Mouse (Mus musculus) megakaryocyte, adult 5-6 weeks (primary cell): Measurements from ENCODE around the gene Ets1. TPM values are rescaled to one million over a fixed set of nuclear protein-coding genes. Genes with fewer than 3 reads are reported as not detected.
A peak's percentile ranks its signal among the peaks of the same experiment; 100 is the strongest.

ENCODE experiments used
- ATAC-seq: 2 replicates; pipeline ENCODE4 v1.8.0; 2016; ENCODE audit warnings: mild to moderate bottlenecking, inconsistent platforms; ENCODE audit not compliant: poor library complexity, severe bottlenecking
- total RNA-seq, 2 experiments: library from RNA; stranded (forward) in 1 of 2; stranded (reverse) in 1 of 2; fragments of 153-499, 151-499 nt in 1 of 2; fragments of 221-1000, 200-1000 nt in 1 of 2; gene quantifications; 2 replicates each; pipeline versions ENCODE4 v1.2.3 to v1.2.4; 2015 to 2017

Gene Ets1
- total RNA-seq (2015): 8.6 and 16.8 TPM in 2 replicates
- total RNA-seq (2017): 29.5 and 33.1 TPM in 2 replicates

DNA sequence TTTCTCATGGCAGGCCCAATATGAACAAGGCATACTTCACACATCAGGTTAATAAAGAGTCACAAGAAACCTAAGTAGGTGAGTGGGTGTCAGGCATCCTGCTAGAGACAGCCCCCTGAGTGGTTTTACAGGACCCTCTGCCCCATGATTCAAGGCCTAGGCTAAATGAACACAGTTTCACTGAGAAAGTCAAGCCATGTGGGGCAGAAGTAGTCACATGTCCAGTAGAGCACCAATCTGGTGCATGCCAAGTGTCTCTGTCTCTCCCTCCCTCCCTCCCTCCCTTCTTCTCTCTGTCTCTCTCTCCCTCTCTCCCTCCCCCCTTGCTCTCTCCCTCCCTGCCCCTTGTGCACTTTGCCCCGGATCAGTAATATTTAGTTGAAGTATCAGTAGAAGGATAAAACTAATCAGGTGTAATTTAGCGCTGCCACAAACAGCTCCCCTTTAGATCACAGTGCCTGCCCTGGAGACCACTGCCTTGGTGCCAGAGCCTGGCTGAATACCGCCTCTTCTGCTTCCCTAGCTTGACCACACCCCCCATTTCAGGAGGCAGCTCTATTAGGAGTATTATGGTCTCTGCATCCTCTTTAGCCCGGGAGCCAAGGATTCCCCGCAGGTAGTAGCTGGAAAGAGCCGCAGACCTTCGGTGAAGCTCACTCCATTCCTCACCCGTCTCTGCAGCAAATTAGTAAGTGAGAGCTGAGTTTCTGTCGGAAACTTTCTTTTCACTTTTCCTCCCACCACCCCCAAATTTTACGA lies at the start of gene Ets1:
TSS of gene Ets1 (plus strand) at position 595 of the 759 bp plus-strand sequence.
- ATAC-seq: peak; percentile 76

DNA sequence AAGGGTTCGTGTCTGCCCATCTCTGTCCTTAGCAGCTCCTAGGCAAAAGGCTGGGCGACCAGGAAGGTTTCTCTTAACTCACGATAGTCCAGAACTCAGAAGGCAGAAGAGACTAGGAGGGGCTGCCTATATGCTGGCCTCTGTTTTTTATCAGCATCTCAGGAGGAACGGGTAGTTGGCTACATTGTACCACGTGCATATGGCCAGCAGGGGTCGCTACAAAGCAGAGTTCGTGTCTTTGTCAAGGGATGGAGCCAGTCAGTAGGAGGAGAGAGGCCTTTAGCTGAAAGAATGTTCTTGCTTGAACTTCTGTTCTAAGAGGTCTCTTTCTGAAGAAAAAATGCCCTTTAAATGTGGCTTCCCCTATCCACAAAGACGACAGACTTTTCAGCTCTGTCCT lies 46.1 kb upstream of the Ets1 start:
- ATAC-seq: peak; percentile 76

DNA sequence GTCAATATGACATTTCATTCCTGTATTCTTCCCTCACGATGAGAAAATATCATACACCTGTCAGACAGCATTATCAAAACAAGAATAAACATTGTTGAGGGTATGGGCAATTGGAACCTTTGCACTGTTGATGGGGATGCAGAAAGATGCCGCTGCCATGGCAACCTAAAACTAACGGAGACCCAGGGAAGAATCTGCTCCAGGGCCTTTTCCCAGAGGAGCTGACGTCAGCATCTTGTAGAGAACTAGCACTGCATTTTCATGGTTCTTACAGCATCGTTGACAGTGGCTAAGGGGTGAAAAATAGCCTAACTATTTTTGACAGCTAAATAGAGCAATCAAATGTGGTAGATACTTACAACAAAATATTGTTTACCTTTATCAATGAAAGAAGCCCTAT lies 45.5 kb upstream of the Ets1 start:
- no peak for ATAC-seq

DNA sequence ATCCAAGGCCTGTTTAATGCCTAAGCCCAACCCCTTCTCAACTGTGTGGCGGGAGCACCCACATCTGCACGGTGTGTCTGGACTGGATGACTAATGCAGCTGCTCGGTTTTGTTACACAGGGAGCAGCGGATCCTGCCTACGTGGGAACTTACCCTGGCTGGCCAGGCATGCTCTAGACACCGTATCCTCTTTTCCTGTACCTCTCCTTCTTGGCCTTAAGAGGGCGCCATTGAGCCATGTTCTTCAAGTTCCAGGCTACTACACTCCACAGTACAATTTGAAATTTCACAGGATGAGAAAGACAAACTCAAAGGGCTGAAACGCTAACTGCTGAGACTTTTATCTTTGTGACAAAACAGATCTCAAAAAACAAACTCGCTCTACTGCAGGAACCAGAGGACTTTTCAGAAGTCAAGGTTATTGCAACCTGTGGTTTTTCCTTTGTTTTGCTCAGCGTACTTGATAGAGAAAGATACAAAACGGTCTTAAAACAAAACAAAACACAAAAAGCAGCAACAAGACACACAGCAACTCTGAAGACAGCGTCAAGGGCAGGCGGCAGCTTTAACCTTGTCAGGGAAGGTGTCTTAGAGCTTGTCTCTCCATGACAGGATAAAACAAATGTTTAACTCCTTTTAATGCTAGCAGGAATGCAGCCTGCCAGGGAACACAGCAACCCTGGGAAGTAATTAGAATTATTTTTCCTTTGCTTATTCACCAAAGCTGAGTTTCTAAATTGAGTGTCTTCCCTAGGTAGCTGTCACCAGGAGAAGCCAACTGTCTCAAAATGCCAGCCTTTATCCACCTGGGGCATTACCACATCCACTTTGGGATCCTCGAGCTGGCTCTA lies 44.1 kb upstream of the Ets1 start:
- peak; percentile 92 for ATAC-seq

DNA sequence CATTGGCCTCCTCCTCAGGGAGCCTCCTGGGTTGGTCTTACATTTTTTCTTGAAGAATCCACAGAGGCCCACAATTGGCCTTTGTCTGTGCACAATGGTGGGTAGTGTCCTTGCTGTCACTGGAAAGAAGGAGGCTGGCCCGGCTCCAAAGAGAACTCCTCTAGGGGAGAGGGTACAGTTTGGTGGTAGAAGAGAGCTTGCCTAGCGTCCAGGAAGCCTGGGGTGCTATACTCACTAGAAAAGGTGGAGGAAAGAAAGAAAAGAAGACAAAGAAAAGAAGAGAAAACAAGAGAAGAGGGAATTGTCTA lies 43.5 kb upstream of the Ets1 start:
- no peak for ATAC-seq

DNA sequence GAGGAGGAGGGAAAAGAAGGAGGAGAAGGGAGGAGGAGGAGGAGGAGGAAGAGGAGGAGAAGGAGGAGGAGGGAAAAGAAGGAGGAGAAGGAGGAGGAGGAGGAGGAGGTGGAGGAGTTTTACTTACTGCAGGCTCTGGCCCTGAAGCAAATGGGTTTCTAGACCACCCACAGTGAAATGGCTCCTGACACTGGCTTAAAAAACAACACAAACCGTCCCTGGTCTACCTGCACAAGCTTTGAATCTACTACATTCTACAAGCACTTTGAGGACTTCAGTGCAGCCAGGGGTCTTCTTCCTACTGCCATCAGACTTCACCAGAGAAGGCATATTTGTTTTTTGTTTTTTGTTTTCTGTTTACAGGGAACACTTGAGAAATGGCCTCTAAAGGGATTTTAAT lies 42.2 kb upstream of the Ets1 start:
- no peak for ATAC-seq

DNA sequence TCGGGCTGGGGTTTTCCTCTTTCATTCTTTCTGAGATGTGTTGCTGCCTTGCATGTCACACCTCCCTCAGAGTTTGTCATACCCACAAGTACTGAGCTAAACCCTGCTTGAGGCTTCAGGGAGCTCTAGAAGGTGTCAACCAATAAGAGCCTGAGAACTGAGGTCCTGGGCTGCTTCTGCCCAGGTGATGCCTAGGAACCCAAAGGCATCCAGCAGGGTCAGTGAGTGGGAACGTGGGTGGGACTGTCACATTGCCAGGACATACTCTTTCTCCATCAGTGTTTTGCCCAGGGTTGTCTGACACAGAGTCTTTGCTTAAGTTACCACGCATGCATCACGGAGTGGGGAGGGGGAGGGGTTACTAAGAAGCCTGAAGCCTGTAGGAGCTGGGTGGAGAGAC lies 41.7 kb upstream of the Ets1 start:
- peak; percentile 41; the same call in 1 of the 2 replicates for ATAC-seq

DNA sequence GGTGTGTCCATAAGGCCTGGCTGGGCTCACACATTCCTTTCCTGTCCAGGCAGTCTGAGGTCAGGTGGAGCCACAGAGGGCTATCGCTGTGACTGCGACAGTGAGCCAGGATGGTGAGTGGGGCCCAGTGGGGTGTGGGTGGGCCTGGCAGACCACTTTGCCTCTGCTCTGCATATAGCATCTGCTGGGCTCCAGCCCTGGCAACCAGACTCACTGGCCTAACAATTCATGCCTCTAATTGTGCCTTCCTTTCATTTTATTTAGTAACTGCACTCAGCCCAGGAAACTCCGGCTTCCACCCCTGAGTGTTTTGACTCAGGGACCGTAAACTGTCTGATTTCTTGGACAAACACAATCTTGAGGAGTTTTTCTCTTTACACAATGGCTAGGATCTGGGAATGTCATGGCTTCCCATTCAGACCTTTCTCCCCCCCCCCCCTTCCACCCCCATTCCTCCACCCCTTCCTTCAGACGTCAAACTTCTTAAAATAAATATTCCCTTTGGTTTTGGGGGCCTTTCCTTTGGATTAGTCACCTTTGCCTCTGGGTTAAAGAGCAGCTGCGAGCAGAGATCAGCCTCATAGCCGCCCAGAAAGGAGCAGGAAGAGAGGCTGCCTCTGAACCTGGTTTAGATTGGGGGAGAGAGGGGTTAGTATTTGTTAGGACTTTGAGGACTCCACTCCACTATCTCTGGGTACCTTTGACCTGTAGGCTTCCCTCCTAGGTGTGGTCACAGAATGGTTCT lies 40.8 kb upstream of the Ets1 start:
- no peak for ATAC-seq

DNA sequence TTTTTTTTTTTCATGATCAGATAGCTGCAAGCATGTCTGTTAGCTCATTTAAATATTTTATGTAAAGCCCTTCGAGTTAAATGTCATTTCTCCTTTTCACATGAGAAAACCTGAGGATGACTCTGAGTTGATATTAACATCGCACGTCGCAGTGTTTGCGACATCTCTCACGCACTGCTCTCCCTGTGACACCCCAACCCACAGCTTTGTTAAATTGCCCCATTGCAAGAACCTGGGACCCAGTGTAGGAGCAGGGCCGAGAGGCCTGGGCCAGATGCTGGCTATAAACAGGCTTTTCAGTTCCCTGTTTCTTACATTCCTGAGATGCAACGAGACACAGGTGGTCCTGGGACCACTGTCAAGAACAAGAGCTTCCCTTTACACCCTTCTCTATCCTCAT lies 39.7 kb upstream of the Ets1 start:
- no peak for ATAC-seq

DNA sequence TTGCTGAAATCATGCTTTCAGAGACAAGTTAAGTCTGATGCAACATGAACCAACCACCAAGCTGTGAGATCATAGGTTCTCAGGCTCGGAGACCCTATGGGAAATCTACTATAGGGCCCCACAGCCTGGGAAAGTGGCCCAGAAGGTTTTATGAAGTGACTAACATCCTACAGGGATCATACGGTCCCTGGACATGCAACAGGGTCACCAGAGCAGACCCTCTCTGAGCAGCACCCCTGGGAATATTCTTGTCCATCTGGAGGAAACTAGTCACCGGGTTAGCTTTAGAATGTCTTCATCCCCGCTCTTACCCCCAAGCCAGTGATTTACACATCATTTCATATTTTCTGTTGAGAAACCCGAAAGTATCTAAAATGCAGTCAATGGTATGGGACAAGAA lies 34.1 kb upstream of the Ets1 start:
- no peak for ATAC-seq

DNA sequence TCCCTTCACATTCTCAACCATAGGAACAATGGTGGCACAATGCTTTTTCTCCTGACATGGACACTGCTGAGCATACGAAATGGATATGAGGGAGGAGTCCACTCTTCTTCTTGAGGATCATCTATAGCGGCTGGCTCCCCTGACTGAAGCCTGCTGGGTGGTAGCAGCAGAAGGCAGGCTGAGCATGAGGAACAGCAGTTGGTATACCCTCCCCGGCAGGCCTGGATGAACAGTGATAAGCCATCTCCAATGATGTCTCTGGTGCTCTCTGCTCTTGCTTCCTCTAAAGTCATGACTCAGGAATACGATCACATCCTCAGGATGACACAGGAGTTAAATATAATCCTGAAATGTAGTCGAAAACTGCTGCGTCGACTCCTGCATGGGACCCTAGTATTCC lies 32.9 kb upstream of the Ets1 start:
- ATAC-seq: no peak

DNA sequence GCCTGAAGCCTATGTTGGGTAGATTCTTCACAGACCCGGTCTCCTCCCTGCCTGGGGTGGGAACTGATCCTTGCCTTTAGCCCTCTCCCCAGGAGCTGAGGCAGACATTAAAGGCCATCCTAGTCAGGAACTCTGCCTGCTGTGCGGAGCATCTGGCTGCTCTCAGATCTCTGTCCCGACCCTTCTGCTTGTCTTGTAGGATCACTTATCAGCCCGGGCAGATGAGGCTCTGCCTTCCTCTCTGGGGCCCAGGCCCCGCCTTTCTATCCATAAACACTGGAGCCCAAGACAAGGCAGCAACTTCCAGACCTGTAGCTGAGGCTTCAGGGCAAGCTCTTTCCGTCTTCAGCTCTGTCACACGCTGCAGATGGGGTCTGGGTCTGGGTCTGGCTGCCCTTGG lies 28.8 kb upstream of the Ets1 start:
- no peak for ATAC-seq

DNA sequence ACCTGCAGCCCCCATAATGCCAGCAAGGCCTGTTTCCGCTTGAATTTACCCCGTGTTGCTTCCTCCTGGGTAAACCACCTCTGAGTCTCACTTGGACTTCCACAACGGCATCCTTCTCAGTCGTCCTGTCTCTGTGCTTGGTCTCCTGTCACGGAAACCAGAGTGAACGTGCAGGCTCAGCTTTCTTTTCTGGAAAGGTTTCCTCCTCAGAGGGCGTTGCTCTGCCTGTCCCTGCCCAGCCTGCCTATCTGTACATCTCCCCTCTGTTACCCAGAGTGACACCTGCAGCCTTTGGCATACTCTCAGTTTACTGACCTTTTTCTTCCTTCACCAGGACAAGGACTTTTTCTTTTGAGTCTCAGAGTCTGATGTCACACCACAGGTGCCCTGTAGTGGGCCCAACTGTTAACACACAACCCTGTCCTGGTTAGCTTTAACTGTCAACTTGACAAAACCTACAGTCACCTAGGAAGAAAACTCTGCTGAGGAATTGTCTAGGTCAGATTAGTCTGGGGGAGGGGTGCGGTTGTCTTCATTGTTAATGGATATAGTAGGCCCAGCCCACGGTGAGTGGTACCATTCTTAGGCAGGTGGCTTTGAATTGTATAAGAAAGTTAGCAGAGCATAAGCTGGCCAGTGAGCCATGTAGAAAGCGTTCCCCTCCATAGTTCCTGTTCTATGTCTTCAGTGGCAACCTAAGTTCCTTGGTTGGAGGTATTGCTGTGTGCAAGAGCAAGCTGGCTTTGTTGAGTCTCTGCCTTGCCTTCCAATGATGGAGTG lies 27.0 kb upstream of the Ets1 start:
- ATAC-seq: no peak

DNA sequence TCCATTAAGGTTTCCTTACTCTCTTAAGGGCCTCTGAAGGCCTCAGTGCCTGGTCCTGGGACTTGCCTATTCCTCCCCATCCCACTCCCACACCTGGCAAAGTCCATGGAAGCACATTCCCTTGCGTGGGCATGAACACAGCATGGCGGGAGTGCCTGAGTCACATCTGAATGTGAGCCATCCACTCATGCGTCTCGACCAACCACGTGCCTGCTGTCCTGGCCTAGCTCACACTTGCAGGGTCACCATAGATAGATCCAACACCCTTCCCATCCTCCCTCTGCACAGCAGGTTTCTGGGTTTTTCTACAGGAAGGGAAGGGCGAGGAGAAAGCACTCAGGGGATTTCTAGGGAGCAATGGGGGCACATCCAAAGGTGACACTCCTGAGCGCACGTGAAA lies 25.8 kb upstream of the Ets1 start:
- no peak for ATAC-seq

DNA sequence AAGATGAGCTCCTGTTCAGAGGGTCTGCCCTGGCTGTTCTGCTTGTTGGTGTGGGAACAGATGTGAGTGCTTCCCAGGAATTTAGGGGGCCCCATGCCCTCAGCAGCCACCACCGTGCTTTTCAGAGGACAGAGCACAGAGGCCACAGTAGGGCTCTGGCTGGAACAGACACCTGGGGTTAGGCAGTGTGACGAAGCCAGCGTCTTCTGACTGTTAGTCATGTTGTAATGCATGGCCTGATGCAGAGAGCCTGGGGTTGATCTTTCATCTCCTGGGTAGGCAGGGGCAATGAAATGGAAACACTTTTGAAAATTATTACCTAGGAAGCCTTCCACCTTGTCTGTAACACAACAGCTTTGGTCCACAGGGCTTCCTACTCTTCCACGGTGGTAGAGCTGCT lies 25.4 kb upstream of the Ets1 start:
- no peak for ATAC-seq

DNA sequence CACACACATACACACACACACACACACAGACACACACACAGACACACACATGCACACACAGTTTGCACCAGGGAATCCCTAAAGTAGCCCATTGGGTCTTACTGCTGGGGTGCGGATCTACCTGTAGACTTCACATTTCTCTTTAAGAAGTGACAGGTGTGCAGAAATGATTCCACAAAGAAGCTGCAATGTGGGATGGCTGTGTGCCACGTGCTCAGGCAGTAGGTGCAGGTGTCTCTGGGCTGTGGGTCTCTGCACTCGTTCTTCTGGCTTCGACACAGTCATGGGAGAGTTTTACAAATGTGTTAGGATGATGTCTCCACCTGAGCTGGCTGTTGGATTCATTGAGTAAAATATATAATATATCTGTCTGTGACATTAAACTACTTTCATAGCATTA lies 24.7 kb upstream of the Ets1 start:
- no peak for ATAC-seq

DNA sequence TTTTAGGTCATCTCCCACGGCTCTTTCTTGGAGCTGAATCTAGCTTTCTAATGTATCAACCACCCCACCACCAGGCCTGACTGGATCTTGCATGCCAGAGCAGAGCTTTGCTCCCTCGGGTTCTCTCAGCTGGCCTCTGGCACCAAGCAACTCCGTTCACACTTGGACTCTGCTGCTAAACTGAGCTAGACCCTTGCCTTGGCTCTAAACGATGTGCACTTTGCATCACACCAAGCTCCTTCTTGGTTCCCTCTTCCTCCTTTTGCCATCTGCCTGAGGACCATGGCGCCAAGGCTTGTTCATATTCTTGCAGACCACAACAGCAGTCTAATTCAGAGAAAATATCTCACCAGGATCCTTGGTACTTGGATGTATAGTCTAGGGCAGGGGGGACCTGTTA lies 23.6 kb upstream of the Ets1 start:
- no peak for ATAC-seq

DNA sequence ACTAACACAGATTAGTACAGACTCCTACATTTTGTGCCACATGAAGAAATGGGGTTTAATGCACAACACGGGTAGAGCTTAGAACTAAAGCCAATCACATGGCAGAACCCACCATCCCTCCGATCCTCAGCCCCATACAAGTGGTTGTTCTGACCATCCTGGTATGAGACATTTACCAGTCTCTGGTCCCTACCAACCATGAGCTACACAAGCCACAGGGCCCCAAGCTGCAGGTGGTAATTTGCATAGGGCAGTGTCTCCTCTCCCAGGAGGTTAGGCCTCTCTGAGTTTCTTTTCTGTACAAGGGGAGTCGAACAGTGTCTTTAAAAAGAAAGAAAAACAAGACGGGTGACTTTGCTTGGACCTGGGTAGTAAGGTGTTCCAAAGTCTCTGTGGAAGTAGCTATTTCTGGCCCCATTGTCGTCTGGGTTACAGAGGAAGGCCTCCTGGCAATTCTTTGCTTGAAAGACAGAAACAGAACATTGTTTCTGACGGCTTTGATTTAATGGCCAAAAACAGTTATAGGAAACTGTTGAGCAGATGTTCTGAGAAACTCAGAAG lies 23.1 kb upstream of the Ets1 start:
- no peak for ATAC-seq

DNA sequence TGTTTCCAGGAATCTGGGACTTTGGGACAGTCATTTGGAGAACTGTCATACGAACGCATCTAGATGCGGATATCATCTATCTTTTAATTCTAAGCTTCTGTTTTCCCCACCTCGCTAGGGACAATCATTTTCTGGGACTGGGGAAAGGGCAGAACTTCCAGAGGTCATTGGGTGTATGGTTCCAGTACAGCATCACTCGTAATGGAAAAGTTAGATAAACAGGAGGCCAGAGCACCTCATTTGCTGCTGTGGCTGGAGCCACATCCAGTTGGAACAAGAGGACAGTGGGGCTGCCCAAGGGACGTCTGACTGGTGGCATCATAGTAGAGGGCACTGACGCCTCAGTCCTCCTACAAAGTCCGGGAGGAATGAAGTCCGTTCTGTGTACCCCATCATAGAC lies 21.8 kb upstream of the Ets1 start:
- ATAC-seq: no peak

DNA sequence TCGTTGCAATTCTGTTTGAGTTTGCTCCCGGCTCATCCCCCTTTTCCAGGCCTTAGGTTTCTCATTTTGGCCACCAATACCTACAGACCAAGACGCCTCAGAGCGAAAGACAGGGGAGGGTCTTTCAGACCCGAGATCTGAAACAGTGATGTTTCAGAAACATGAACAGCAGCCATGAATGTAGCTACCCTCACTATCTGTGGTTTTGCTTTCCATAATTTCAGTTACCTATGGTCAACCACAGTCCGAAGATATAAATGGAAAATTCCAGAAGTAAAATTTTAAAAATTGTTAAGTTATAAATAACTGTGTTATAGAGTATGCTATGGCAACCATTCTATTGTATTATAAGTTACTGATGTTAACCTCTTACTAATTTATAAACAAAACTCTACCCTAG lies 20.6 kb upstream of the Ets1 start:
- ATAC-seq: no peak

DNA sequence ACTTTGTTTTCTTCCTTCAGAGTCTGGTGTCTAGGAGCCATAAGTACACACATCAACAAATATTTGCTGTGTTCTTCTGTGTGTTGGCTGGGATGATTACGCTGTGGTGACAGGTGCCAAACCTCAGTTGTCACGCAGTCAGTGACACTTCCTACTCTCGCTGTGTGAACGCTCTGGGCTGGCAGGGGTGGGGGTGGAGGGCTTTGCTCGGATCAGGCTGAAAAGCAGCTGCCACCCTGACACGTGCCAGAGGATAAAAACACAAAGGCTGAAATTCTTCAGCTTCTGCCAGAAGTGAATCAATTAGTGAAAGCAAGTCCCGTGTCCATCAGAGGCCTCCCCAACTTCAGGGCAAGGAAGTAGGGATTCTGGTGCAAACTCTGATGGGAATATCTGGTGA lies 20.0 kb upstream of the Ets1 start:
- ATAC-seq: peak; percentile 86
